Mouse (Mus musculus): ENCODE data around the gene Psma7.

- TF ChIP-seq CTCF (IDR thresholded peaks at IDR 0.05; ENCODE audit: extremely low read depth, insufficient read depth, insufficient read length, insufficient replicate concordance) (no peak), POLR2A (IDR thresholded peaks at IDR 0.05; ENCODE audit: low read depth, low read length) (no peak)
Measured at GRCm38 (mm10) chr2:180047980-180048635, 5.9 kb upstream of the Psma7 start.

Data from spleen, adult 2 months (tissue).